Mouse (Mus musculus) layer of hippocampus, postnatal 25 days (tissue): ENCODE measurements around the gene Samd8. TPM values are rescaled to one million over a fixed set of nuclear protein-coding genes. Genes with fewer than 3 reads are reported as not detected.

Experiments used
- DNase-seq, 2 experiments: peaks; one replicate each; pipeline ENCODE4 v3.0.0; 2022; ENCODE audit warnings: mixed read lengths in 2 of 2, low spot score in 1 of 2; ENCODE audit errors: extremely low spot score in 1 of 2
- total RNA-seq, 2 experiments: library from RNA; stranded (reverse); gene quantifications; 2 replicates each; pipeline ENCODE4 v1.2.3; 2021

Samd8 gene
- total RNA-seq, 2 experiments from 2014 or later = 77.5 to 83.4 TPM

GRCm38 (mm10) chr14:21790585-21791251, 40.4 kb downstream of the Samd8 start:
- DNase-seq = no peak

- DNase-seq = no peak
Observed at GRCm38 (mm10) chr14:21791722-21792121, 41.4 kb downstream of the Samd8 start.

GRCm38 (mm10) chr14:21792250-21792649, 41.9 kb downstream of the Samd8 start:
- DNase-seq = no peak

- no peak for DNase-seq
Observed at GRCm38 (mm10) chr14:21800641-21801040, 50.3 kb downstream of the Samd8 start.

GRCm38 (mm10) chr14:21801624-21802023, 51.3 kb downstream of the Samd8 start:
- no peak for DNase-seq

GRCm38 (mm10) chr14:21802543-21803206, 52.3 kb downstream of the Samd8 start:
- DNase-seq = no peak

GRCm38 (mm10) chr14:21806203-21806602, 55.9 kb downstream of the Samd8 start:
- DNase-seq = no peak

- DNase-seq = no peak
Observed at GRCm38 (mm10) chr14:21806631-21807160, 56.4 kb downstream of the Samd8 start.

GRCm38 (mm10) chr14:21808208-21808922, 58.0 kb downstream of the Samd8 start:
- no peak for DNase-seq

- DNase-seq = no peak
Observed at GRCm38 (mm10) chr14:21809418-21809817, 59.1 kb downstream of the Samd8 start.

- no peak for DNase-seq
Observed at GRCm38 (mm10) chr14:21811301-21811700, 61.0 kb downstream of the Samd8 start.

GRCm38 (mm10) chr14:21811744-21812393, 61.5 kb downstream of the Samd8 start:
- DNase-seq = no peak

- peak in 1 of 2 experiments; percentile 63 for DNase-seq
Observed at GRCm38 (mm10) chr14:21812590-21813162, 62.3 kb downstream of the Samd8 start.

- DNase-seq = no peak
Observed at GRCm38 (mm10) chr14:21813216-21813615, 62.9 kb downstream of the Samd8 start.

- DNase-seq = no peak
Observed at GRCm38 (mm10) chr14:21813847-21814246, 63.5 kb downstream of the Samd8 start.

GRCm38 (mm10) chr14:21814606-21815005, 64.3 kb downstream of the Samd8 start:
- DNase-seq = no peak

- DNase-seq = no peak
Observed at GRCm38 (mm10) chr14:21816255-21816654, 65.9 kb downstream of the Samd8 start.

GRCm38 (mm10) chr14:21817453-21817852, 67.1 kb downstream of the Samd8 start:
- no peak for DNase-seq

GRCm38 (mm10) chr14:21820880-21821505, 70.7 kb downstream of the Samd8 start:
- DNase-seq = no peak

GRCm38 (mm10) chr14:21822307-21822706, 72.0 kb downstream of the Samd8 start:
- no peak for DNase-seq
